Mouse (Mus musculus): ENCODE data around the gene Rdh7. TPM values are rescaled to one million over a fixed set of nuclear protein-coding genes. Genes with fewer than 3 reads are reported as not detected.
"Not testable (repeated sequence)": the region's sequence is repeated elsewhere in the genome, so short reads cannot be mapped to it uniquely, and the experiment has no call there.

Gene Rdh7
- polyA plus RNA-seq, 1 experiment from 2014 or later, result not detected

- no peak for ATAC-seq (ENCODE audit: low read depth)
- H3K4me1 ChIP-seq (ENCODE audit: control insufficient read depth, insufficient read depth, low read length), result no peaks in the 10 kb centered on the region
- H3K9ac ChIP-seq (replicated peaks; ENCODE audit: low read depth, low read length), result no peak overlapping the region
- 72% methylated on average over 2 of the region's 2 CpGs for WGBS
- no peak overlapping the region for H3K27ac ChIP-seq (ENCODE audit: low read depth, low read length)
- H3K4me2 ChIP-seq (ENCODE audit: low read depth, low read length), result no peak overlapping the region
- no peaks in the 10 kb centered on the region for H3K9me3 ChIP-seq (ENCODE audit: control insufficient read depth, low read length)
- H3K36me3 ChIP-seq (ENCODE audit: control insufficient read depth, insufficient read depth, low read length), result no peaks in the 10 kb centered on the region
- no peaks in the 10 kb centered on the region for H3K27me3 ChIP-seq (ENCODE audit: control insufficient read depth, insufficient read depth, low read length)
- H3K4me3 ChIP-seq (ENCODE audit: low read depth, low read length), result no peak overlapping the region
Observed at GRCm38 (mm10) chr10:127840776-127841175, 47.8 kb downstream of the Rdh7 start.

- H3K27ac ChIP-seq (ENCODE audit: low read depth, low read length), result no peak overlapping the region
- no peaks in the 10 kb centered on the region for H3K36me3 ChIP-seq (ENCODE audit: control insufficient read depth, insufficient read depth, low read length)
- H3K4me1 ChIP-seq (ENCODE audit: control insufficient read depth, insufficient read depth, low read length), result no peaks in the 10 kb centered on the region
- H3K9ac ChIP-seq (replicated peaks; ENCODE audit: low read depth, low read length), result no peak overlapping the region
- H3K4me3 ChIP-seq (ENCODE audit: low read depth, low read length), result no peak overlapping the region
- 91% methylated on average over 2 of the region's 2 CpGs for WGBS
- no peak for ATAC-seq (ENCODE audit: low read depth)
- no peaks in the 10 kb centered on the region for H3K9me3 ChIP-seq (ENCODE audit: control insufficient read depth, low read length)
- no peak overlapping the region for H3K4me2 ChIP-seq (ENCODE audit: low read depth, low read length)
- H3K27me3 ChIP-seq (ENCODE audit: control insufficient read depth, insufficient read depth, low read length), result no peaks in the 10 kb centered on the region
Observed at GRCm38 (mm10) chr10:127838539-127838938, 50.1 kb downstream of the Rdh7 start.

- WGBS, result 96% methylated on average over 5 of the region's 5 CpGs
- not testable (repeated sequence) for H3K9ac ChIP-seq (replicated peaks; ENCODE audit: low read depth, low read length); H3K27me3 ChIP-seq (ENCODE audit: control insufficient read depth, insufficient read depth, low read length); H3K36me3 ChIP-seq (ENCODE audit: control insufficient read depth, insufficient read depth, low read length); H3K4me2 ChIP-seq (ENCODE audit: low read depth, low read length); H3K4me3 ChIP-seq (ENCODE audit: low read depth, low read length); H3K4me1 ChIP-seq (ENCODE audit: control insufficient read depth, insufficient read depth, low read length); H3K27ac ChIP-seq (ENCODE audit: low read depth, low read length); H3K9me3 ChIP-seq (ENCODE audit: control insufficient read depth, low read length); ATAC-seq (ENCODE audit: low read depth)
Observed at GRCm38 (mm10) chr10:127837793-127838192, 50.8 kb downstream of the Rdh7 start.

- no peak overlapping the region for H3K4me3 ChIP-seq (ENCODE audit: low read depth, low read length)
- H3K27ac ChIP-seq (ENCODE audit: low read depth, low read length), result no peak overlapping the region
- H3K4me1 ChIP-seq (ENCODE audit: control insufficient read depth, insufficient read depth, low read length), result no peaks in the 10 kb centered on the region
- H3K4me2 ChIP-seq (ENCODE audit: low read depth, low read length), result no peak overlapping the region
- H3K9ac ChIP-seq (replicated peaks; ENCODE audit: low read depth, low read length), result no peak overlapping the region
- H3K36me3 ChIP-seq (ENCODE audit: control insufficient read depth, insufficient read depth, low read length), result no peaks in the 10 kb centered on the region
- WGBS, result 88% methylated on average over 5 of the region's 5 CpGs
- H3K27me3 ChIP-seq (ENCODE audit: control insufficient read depth, insufficient read depth, low read length), result no peaks in the 10 kb centered on the region
- H3K9me3 ChIP-seq (ENCODE audit: control insufficient read depth, low read length), result no peaks in the 10 kb centered on the region
- no peak for ATAC-seq (ENCODE audit: low read depth)
Observed at GRCm38 (mm10) chr10:127835292-127835691, 53.3 kb downstream of the Rdh7 start.

- not testable (repeated sequence) for H3K27ac ChIP-seq (ENCODE audit: low read depth, low read length); ATAC-seq (ENCODE audit: low read depth)
Observed at GRCm38 (mm10) chr10:127834186-127834585, 54.4 kb downstream of the Rdh7 start.

More at GRCm38 (mm10) chr10:127834186-127834585, 54.4 kb downstream of the Rdh7 start:
- not testable (repeated sequence) for H3K9ac ChIP-seq (replicated peaks; ENCODE audit: low read depth, low read length); H3K4me3 ChIP-seq (ENCODE audit: low read depth, low read length); H3K4me1 ChIP-seq (ENCODE audit: control insufficient read depth, insufficient read depth, low read length); H3K9me3 ChIP-seq (ENCODE audit: control insufficient read depth, low read length); H3K36me3 ChIP-seq (ENCODE audit: control insufficient read depth, insufficient read depth, low read length); H3K4me2 ChIP-seq (ENCODE audit: low read depth, low read length); H3K27me3 ChIP-seq (ENCODE audit: control insufficient read depth, insufficient read depth, low read length)
- WGBS, result 100% methylated on average over 1 of the region's 1 CpGs

Other genes starting within 250 kb of the Rdh7 start
- gene Stat6, start 245.8 kb downstream of the Rdh7 start, polyA plus RNA-seq (2014; fragmentation: Nextera tagmentation; extraction: Ambion mirVana), result 1.8 and 5.3 TPM in 2 replicates
- gene Nemp1, start 221.9 kb downstream of the Rdh7 start, polyA plus RNA-seq (2014; fragmentation: Nextera tagmentation; extraction: Ambion mirVana), result 3.0 and 3.4 TPM in 2 replicates
- 0.79 and 2.2 TPM in 2 replicates for gene Nab2, start 220.2 kb downstream of the Rdh7 start, polyA plus RNA-seq (2014; fragmentation: Nextera tagmentation; extraction: Ambion mirVana)
- 0.28 and 1.1 TPM in 2 replicates for gene Myo1a, start 183.6 kb downstream of the Rdh7 start, polyA plus RNA-seq (2014; fragmentation: Nextera tagmentation; extraction: Ambion mirVana)
- gene Tac2, start 164.3 kb downstream of the Rdh7 start, polyA plus RNA-seq (2014; fragmentation: Nextera tagmentation; extraction: Ambion mirVana), result 0.32 TPM in 1 of 2 replicates, not detected in the other
- 4.8 TPM in 2 replicates for gene Zbtb39, start 149.3 kb downstream of the Rdh7 start, polyA plus RNA-seq (2014; fragmentation: Nextera tagmentation; extraction: Ambion mirVana)
- gene Gpr182, start 137.1 kb downstream of the Rdh7 start, polyA plus RNA-seq (2014; fragmentation: Nextera tagmentation; extraction: Ambion mirVana), result 0.13 and 0.33 TPM in 2 replicates
- gene Rdh1, start 129.1 kb downstream of the Rdh7 start, polyA plus RNA-seq (2014; fragmentation: Nextera tagmentation; extraction: Ambion mirVana), result not detected in 2 replicates
- 0.25 TPM in 1 of 2 replicates, not detected in the other for gene Rdh16f1, start 129.0 kb downstream of the Rdh7 start, polyA plus RNA-seq (2014; fragmentation: Nextera tagmentation; extraction: Ambion mirVana)
- 0.22 TPM in 1 of 2 replicates, not detected in the other for gene Rdh9, start 112.4 kb downstream of the Rdh7 start, polyA plus RNA-seq (2014; fragmentation: Nextera tagmentation; extraction: Ambion mirVana)
- not detected in 2 replicates for gene Rdh16, start 87.7 kb downstream of the Rdh7 start, polyA plus RNA-seq (2014; fragmentation: Nextera tagmentation; extraction: Ambion mirVana)
- gene Rdh19, start 38.9 kb downstream of the Rdh7 start, polyA plus RNA-seq (2014; fragmentation: Nextera tagmentation; extraction: Ambion mirVana), result not detected in 2 replicates
- not detected in 2 replicates for gene Rdh16f2, start 22.3 kb downstream of the Rdh7 start, polyA plus RNA-seq (2014; fragmentation: Nextera tagmentation; extraction: Ambion mirVana)
- not detected in 2 replicates for gene Sdr9c7, start 9.7 kb upstream of the Rdh7 start, polyA plus RNA-seq (2014; fragmentation: Nextera tagmentation; extraction: Ambion mirVana)
- gene Hsd17b6, start 118.8 kb upstream of the Rdh7 start, polyA plus RNA-seq (2014; fragmentation: Nextera tagmentation; extraction: Ambion mirVana), result not detected in 2 replicates
- gene Prim1, start 126.4 kb upstream of the Rdh7 start, polyA plus RNA-seq (2014; fragmentation: Nextera tagmentation; extraction: Ambion mirVana), result 32.5 and 38.7 TPM in 2 replicates
- 537 and 552 TPM in 2 replicates for gene Naca, start 146.8 kb upstream of the Rdh7 start, polyA plus RNA-seq (2014; fragmentation: Nextera tagmentation; extraction: Ambion mirVana)
- gene Ptges3, start 170.1 kb upstream of the Rdh7 start, polyA plus RNA-seq (2014; fragmentation: Nextera tagmentation; extraction: Ambion mirVana), result 381 and 396 TPM in 2 replicates
- gene Atp5b, start 194.5 kb upstream of the Rdh7 start, polyA plus RNA-seq (2014; fragmentation: Nextera tagmentation; extraction: Ambion mirVana), result 2,213 and 2,273 TPM in 2 replicates
- 15.8 and 20.9 TPM in 2 replicates for gene Baz2a, start 202.8 kb upstream of the Rdh7 start, polyA plus RNA-seq (2014; fragmentation: Nextera tagmentation; extraction: Ambion mirVana)